Mouse (Mus musculus) liver, embryonic 16.5 days (tissue): ENCODE data around the gene Nckipsd. TPM values are rescaled to one million over a fixed set of nuclear protein-coding genes. Genes with fewer than 3 reads are reported as not detected.

Experiments used
- ATAC-seq: fragments of 200-750 bp; cut with Nextera tagmentation; 2 replicates; pipeline ENCODE4 v1.8.0; 2017; ENCODE audit warnings: low read depth, mild to moderate bottlenecking, moderate number of reproducible peaks, moderate library complexity
- H3K27ac ChIP-seq: fragments of 300-500 bp; sonication (generic); 2 replicates; pipeline ENCODE4 v1.5.1; 2014; ENCODE audit warnings: mild to moderate bottlenecking, low read length
- H3K27me3 ChIP-seq: fragments of 300-500 bp; sonication (generic); 2 replicates; pipeline ENCODE4 v1.6.1; 2014; ENCODE audit warnings: low read depth, low read length, mixed read lengths; ENCODE audit not compliant: control insufficient read depth, insufficient read depth
- H3K36me3 ChIP-seq: fragments of 300-500 bp; sonication (generic); 2 replicates; pipeline ENCODE4 v1.6.1; 2014; ENCODE audit warnings: mild to moderate bottlenecking; ENCODE audit not compliant: control insufficient read depth, insufficient read depth
- H3K4me1 ChIP-seq: fragments of 300-500 bp; sonication (generic); 2 replicates; pipeline ENCODE4 v1.6.1; 2014; ENCODE audit warnings: low read depth, low read length, mixed read lengths; ENCODE audit not compliant: control insufficient read depth
- H3K4me2 ChIP-seq: fragments of 300-500 bp; sonication (generic); 2 replicates; pipeline ENCODE4 v1.6.1; 2014; ENCODE audit warnings: low read depth, low read length, mixed read lengths
- H3K4me3 ChIP-seq: fragments of 300-500 bp; sonication (generic); 2 replicates; pipeline ENCODE4 v1.5.1; 2014; ENCODE audit warnings: low read depth, mild to moderate bottlenecking, low read length
- H3K9ac ChIP-seq: fragments of 300-500 bp; sonication (generic); 2 replicates; pipeline ENCODE4 v1.6.1; 2014; ENCODE audit warnings: low read depth, low read length
- H3K9me3 ChIP-seq: fragments of 300-500 bp; sonication (generic); replicated peaks from 2 replicates; pipeline ENCODE4 v1.6.1; 2016; ENCODE audit warnings: low read length; ENCODE audit not compliant: control insufficient read depth
- WGBS: fragments of 180-500 bp; shearing (Covaris S2); extraction: QIAGEN DNeasy Blood & Tissue Kit; methylation state at CpG from one replicate; pipeline ENCODE4 v1.1.7; 2014; ENCODE audit not compliant: insufficient replicate concordance; 5-methylcytosine and 5-hydroxymethylcytosine counted together
- polyA plus RNA-seq: library from polyadenylated mRNA; unstranded; fragments of >200 nt; fragmentation: Nextera tagmentation; extraction: Ambion mirVana; gene quantifications from 2 replicates; pipeline ENCODE4 v1.2.1, GENCODE M21; 2015

Nckipsd gene
- polyA plus RNA-seq = 3.5 and 3.6 TPM in 2 replicates

- peak; percentile 81 for ATAC-seq
- Histone ChIP-seq H3K4me3 (peak within 1 kb of the TSS; percentile 78), H3K9me3 (no peaks in the 10 kb centered on the region), H3K4me2 (peak within 1 kb of the TSS; percentile 99), H3K27ac (peak within 1 kb of the TSS; percentile 84), H3K36me3 (peaks cover 27% of the 10 kb centered on the region), H3K4me1 (peaks cover 49% of the 10 kb centered on the region), H3K27me3 (no peaks in the 10 kb centered on the region), H3K9ac (peak within 1 kb of the TSS; percentile 87)
- under 1% methylated on average over 62 of the region's 62 CpGs for WGBS
Observed at GRCm38 (mm10) chr9:108808163-108808665, at the start of gene Nckipsd. Gene Nckipsd, plus strand, starts transcription at chr9:108808368.

GRCm38 (mm10) chr9:108759121-108759520, 49.0 kb upstream of the Nckipsd start:
- Histone ChIP-seq H3K27me3 (no peaks in the 10 kb centered on the region), H3K9ac (no peak overlapping the region), H3K4me2 (no peak overlapping the region), H3K4me1 (no peaks in the 10 kb centered on the region), H3K9me3 (no peaks in the 10 kb centered on the region), H3K27ac (no peak overlapping the region), H3K36me3 (no peaks in the 10 kb centered on the region), H3K4me3 (no peak overlapping the region)
- no peak for ATAC-seq
- 92% methylated on average over 20 of the region's 20 CpGs for WGBS

GRCm38 (mm10) chr9:108759805-108760204, 48.4 kb upstream of the Nckipsd start:
- Histone ChIP-seq H3K27ac (no peak overlapping the region), H3K9me3 (no peaks in the 10 kb centered on the region), H3K9ac (no peak overlapping the region), H3K4me2 (no peak overlapping the region), H3K4me1 (no peaks in the 10 kb centered on the region), H3K4me3 (no peak overlapping the region), H3K27me3 (no peaks in the 10 kb centered on the region), H3K36me3 (no peaks in the 10 kb centered on the region)
- WGBS = 68% methylated on average over 2 of the region's 2 CpGs
- no peak for ATAC-seq

GRCm38 (mm10) chr9:108761561-108761960, 46.6 kb upstream of the Nckipsd start:
- Histone ChIP-seq H3K4me2 (no peak overlapping the region), H3K27ac (no peak overlapping the region), H3K4me3 (no peak overlapping the region), H3K27me3 (no peaks in the 10 kb centered on the region), H3K9me3 (no peaks in the 10 kb centered on the region), H3K36me3 (no peaks in the 10 kb centered on the region), H3K9ac (no peak overlapping the region), H3K4me1 (no peaks in the 10 kb centered on the region; the same call in 1 of the 2 replicates)
- ATAC-seq = no peak

- no peaks in the 10 kb centered on the region; the same call in 1 of the 2 replicates for H3K4me1 ChIP-seq
- no peak overlapping the region for H3K27ac ChIP-seq
- no peaks in the 10 kb centered on the region for H3K36me3 ChIP-seq
- no peak overlapping the region for H3K4me2 ChIP-seq
- 44% methylated on average over 10 of the region's 10 CpGs for WGBS
- no peaks in the 10 kb centered on the region for H3K27me3 ChIP-seq
- no peak overlapping the region for H3K4me3 ChIP-seq
- no peak for ATAC-seq
- H3K9me3 ChIP-seq = no peaks in the 10 kb centered on the region
- H3K9ac ChIP-seq = no peak overlapping the region
Observed at GRCm38 (mm10) chr9:108764971-108765370, 43.2 kb upstream of the Nckipsd start.

- Histone ChIP-seq H3K4me2 (0 out of 2 replicates have a peak overlapping the region, but pooled peaks have one; percentile 14), H3K27me3 (no peaks in the 10 kb centered on the region), H3K36me3 (no peaks in the 10 kb centered on the region), H3K9ac (no peak overlapping the region), H3K4me1 (peaks cover 17% of the 10 kb centered on the region), H3K27ac (no peak overlapping the region), H3K4me3 (no peak overlapping the region), H3K9me3 (no peaks in the 10 kb centered on the region)
- 67% methylated on average over 4 of the region's 4 CpGs for WGBS
- ATAC-seq = peak; percentile 78
Observed at GRCm38 (mm10) chr9:108776614-108777013, 31.6 kb upstream of the Nckipsd start.

- 46% methylated on average over 4 of the region's 4 CpGs for WGBS
- no peaks in the 10 kb centered on the region for H3K36me3 ChIP-seq
- H3K27me3 ChIP-seq = no peaks in the 10 kb centered on the region
- peaks cover 17% of the 10 kb centered on the region for H3K4me1 ChIP-seq
- H3K4me2 ChIP-seq = 0 out of 2 replicates have a peak overlapping the region, but pooled peaks have one; percentile 14
- H3K4me3 ChIP-seq = no peak overlapping the region
- H3K9me3 ChIP-seq = no peaks in the 10 kb centered on the region
- H3K27ac ChIP-seq = no peak overlapping the region
- ATAC-seq = peak; percentile 53; the same call in 1 of the 2 replicates
- no peak overlapping the region for H3K9ac ChIP-seq
Observed at GRCm38 (mm10) chr9:108777276-108777675, 30.9 kb upstream of the Nckipsd start.

- Histone ChIP-seq H3K27me3 (no peaks in the 10 kb centered on the region), H3K4me1 (peaks cover 34% of the 10 kb centered on the region), H3K4me2 (no peak overlapping the region), H3K36me3 (no peaks in the 10 kb centered on the region), H3K27ac (no peak overlapping the region), H3K9me3 (no peaks in the 10 kb centered on the region), H3K4me3 (no peak overlapping the region), H3K9ac (no peak overlapping the region)
- no peak for ATAC-seq
- WGBS = 55% methylated on average over 5 of the region's 5 CpGs
Observed at GRCm38 (mm10) chr9:108780959-108781358, 27.2 kb upstream of the Nckipsd start.

- Histone ChIP-seq H3K27me3 (no peaks in the 10 kb centered on the region), H3K27ac (no peak overlapping the region), H3K4me1 (peaks cover 33% of the 10 kb centered on the region), H3K4me2 (no peak overlapping the region), H3K4me3 (no peak overlapping the region), H3K36me3 (no peaks in the 10 kb centered on the region), H3K9me3 (no peaks in the 10 kb centered on the region), H3K9ac (no peak overlapping the region)
- ATAC-seq = no peak
- WGBS = 60% methylated on average over 4 of the region's 4 CpGs
Observed at GRCm38 (mm10) chr9:108781891-108782290, 26.3 kb upstream of the Nckipsd start.
